Mouse (Mus musculus): ENCODE data around the gene Rbfox3.

The Rbfox3 gene

DNA sequence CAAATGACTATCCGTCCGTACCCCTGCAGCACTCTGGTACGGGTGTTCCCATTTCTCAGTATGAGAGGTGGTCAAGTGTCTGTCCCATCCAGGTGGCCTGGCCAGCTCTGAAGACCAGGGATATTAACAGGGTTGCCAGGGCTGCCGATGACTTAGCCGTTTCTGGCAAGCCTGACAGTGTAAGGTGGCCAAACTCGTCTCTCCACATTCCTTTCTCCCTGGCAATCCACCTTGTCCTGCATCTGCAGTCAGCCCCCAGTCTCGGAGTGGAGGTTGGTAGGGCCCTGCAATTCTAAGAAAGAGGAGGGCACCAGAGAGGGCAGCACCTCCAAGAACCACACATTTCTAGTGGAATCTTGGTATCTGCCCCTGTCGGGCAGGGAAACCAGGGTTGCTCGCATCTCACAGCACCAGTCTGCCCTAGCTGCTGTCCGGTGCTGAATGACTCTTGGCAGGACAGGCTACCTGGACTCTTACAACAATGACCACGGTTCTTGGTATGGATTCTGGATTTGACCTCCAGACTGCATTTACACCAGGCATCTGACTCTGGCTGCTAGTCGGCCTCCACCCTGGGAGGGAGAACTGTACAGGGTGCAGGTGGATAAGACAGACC, 370.9 kb downstream of the Rbfox3 start:
- no peak for DNase-seq

DNA sequence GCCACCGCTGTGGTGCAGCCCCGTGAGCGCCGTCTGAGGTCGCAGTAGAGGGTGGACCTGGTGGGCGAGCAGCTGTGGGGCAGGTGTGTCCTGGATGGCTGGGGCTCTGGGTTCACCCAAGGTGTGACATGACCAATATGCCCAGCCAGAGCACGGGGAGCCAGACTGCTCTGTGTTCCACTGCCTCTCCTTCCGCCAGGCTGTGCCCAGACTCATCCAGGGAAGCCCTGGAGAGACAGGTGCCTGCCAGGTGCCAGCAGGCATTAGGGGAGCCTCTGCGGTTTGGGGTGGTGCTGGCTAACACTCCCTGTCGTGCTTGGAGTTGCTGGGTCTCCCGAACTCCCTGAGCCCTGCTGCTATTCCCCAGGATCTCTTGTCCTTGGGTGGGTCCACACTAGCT, 373.4 kb downstream of the Rbfox3 start:
- DNase-seq: no peak

- peak; percentile 82 for DNase-seq
These were observed 376.9 kb downstream of the Rbfox3 start for GRCm38 (mm10) chr11:118534382-118535092.

- peak; percentile 77 for DNase-seq
These were observed 381.1 kb downstream of the Rbfox3 start for GRCm38 (mm10) chr11:118530313-118530712.

GRCm38 (mm10) chr11:118528761-118529160, 382.6 kb downstream of the Rbfox3 start:
- DNase-seq: no peak

- DNase-seq: peak; percentile 77
These were observed 386.3 kb downstream of the Rbfox3 start for GRCm38 (mm10) chr11:118525059-118525458.

DNA sequence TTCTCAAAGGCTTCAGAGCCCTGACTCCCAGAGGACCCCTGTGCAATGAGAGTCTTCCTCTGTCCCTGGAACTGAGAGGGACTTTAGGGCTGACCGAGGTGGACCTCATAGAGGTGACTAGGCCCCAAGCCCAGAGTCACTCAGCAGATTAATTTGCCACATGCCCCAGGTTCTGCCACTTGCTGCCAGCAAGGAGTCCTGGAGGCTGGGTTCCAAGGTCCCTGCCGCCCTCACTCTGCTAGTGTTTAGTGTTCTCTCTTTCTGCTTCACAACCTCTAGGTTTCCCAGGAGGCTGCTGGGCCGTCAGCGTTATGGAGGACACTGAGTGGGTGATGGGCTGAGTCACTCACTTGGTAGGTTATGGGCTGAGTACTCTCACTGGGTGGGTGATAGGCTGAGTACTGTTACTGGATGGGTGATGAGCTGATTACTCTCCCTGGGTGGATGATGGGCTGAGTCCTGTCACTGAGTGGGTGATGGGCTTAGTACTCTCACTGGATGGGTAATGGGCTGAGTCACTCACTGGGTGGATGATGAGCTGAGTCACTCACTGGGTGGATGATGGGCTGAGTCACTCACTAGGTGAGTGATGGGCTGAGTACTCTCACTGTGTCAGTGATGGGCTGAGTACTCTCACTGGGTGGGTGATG, 387.8 kb downstream of the Rbfox3 start:
- DNase-seq: no peak

DNA sequence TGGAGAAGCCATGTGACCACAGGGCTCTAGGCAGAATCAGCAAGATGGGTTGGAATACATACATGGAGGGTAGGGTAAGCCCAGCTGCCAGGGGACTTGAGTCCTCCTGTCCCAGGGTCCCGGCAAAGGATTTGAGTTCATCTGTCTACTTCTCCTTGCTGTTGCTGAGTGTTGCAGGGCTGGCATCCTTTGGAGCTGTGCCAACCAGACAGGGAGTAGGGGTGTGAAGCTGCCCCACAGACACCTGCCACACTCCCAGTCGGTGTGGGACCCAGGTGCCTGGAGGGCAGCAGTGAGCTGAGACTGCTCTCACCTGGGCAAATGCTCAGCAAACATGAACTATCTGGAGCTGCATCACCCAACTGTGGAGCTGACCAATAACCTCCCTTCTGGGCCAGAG, 390.5 kb downstream of the Rbfox3 start:
- no peak for DNase-seq

DNA sequence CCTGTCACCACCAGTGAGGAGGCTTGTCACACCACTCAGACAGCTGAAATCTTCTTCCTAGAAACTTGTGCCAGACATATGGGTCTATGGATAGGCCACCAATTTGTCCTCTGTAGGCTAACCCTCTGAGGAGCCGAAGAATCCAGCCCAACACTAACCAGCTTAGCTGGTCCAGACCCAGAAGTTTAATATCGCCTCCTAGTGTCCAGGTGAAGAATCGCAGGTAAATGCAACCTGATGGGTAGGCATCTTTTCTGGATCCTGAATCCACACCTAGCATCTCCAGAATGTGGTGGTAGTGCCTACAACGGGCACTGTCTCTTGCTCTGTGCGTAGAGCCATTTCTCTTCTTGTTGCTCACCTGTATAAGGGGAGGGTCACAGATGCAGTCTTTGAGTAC, 391.1 kb downstream of the Rbfox3 start:
- DNase-seq: no peak

DNA sequence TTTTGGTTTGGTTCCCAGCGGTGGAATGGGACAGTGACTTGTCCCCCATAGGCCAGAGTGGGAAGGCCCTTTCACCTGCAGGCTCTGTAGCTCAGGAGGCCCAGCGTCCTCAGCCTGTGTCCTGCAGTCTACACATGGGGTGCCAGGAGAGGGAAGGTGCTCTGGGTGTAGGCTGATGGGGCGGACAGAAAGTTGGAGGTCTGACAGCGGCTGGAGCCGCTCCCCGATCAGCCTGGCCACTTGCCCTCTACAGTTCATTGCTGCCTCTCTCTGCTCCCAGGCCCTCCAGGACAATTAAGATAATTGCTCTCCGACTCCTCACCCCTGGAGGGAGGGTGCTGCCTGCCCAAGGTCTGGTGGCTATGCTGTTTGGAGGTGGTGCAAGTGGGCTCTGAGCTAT, 392.7 kb downstream of the Rbfox3 start:
- DNase-seq: no peak

GRCm38 (mm10) chr11:118517924-118518323, 393.5 kb downstream of the Rbfox3 start:
- DNase-seq: no peak

DNA sequence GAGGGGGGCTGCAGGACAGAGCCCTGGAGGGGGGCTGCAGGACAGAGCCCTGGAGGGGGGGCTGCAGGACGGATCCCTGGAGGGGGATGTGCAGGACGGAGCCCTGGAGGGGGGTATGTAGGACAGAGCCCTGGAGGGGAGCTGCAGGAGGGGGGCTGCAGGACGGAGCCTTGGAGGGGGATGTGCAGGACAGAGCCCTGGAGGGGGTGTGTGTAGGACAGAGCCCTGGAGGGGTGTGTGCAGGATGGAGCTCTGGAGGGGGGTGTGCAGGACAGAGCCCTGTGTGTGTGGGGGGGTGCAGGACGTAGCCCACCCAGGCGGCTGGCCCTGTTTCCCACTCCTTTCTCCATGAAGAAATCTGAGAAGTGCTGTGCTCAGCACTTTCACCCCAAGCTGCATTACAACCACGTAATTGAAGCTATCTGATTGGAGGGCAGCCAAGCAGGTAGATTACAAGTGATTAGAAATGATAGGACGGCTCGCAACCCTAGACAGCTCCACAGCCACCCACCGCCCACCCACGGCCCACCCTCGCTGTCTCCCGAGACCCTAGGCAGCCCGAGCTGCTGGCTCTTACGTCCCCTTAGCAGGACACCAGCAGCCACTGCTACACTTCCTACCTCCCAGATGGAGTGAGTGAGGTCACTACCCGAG, 399.0 kb downstream of the Rbfox3 start:
- DNase-seq: peak; percentile 71

DNA sequence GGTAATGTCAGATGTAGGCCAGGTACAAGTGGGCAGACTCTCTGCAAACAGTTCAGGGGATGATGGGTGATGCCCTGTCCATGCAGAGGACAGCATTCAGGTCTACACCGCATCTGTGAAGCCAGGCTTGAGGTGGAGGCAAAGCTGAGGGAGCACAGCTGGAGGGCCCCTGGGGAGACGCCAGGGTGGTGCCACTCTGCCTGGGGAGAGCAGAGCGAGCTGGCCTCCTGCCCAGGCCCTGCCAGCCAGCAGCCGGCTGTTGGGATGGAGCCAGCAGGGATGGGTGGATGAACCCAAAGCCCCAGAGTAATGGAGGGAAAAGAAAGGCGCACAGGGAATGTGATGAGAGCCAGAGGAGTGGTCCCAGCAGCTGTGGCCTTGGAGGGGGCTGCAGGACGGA, 399.5 kb downstream of the Rbfox3 start:
- DNase-seq: no peak

DNA sequence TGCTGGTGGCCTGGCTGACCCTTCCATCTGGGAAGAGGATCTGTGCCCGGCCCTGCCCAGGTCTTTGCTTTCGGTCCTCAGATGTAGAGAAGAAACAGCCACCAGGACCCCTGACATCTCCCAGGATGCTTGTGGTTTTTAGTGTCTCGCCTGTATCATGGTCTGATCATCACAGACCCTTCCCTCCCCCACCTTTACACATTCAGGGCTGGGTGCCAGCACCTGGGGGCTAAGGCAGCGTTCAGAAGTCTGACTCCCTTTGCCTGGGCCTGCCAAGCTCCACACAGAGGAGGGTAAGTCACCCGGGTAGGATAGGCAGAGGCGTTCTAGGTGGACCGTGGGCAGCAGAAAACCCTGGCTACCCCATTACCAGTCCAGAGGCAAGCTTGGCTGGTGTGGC, 403.1 kb downstream of the Rbfox3 start:
- DNase-seq: no peak

GRCm38 (mm10) chr11:118507904-118508303, 403.5 kb downstream of the Rbfox3 start:
- peak; percentile 85 for DNase-seq

- DNase-seq: no peak
These were observed 404.3 kb downstream of the Rbfox3 start for GRCm38 (mm10) chr11:118507095-118507494.

- DNase-seq: no peak
These were observed 407.3 kb downstream of the Rbfox3 start for GRCm38 (mm10) chr11:118504180-118504454.

DNA sequence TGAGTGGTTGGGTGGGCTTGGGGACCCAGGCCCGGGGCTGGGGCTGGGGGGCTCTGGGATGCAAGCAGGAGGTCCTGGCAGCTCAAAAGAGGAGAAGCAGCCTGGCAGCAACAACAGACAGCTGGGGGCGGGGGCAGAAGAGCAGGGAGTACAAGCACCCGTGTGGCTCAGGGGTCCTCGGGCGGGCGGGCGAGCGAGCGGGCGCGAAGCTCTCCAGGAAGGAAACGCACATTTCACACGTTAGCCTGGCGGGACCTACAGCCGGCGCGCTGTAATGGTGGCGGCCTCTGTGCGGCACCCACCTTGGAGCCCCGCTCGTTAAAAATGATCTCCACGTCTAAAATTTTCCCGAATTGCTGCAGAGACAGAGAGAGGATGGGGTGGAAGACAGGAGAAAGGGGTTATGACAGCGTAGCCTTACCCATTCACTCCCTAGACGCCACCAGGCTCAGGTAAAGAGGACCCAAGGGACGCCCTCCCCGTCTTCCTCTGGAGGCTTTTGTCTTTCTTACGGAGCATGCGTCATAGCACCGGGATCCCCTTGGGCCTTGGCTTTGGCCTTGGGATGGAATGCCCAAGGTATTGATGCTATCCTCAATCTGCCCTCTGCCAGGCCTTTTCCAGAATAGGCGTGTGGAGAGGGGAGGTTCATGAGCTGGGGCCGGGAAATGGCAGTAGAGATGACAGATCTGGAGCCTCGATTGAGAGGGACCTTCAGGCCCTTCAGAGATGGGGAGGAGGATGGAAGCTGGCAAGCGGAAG, 407.8 kb downstream of the Rbfox3 start:
- no peak for DNase-seq

GRCm38 (mm10) chr11:118502990-118503389, 408.4 kb downstream of the Rbfox3 start:
- no peak for DNase-seq

- DNase-seq: peak; percentile 42
These were observed 415.2 kb downstream of the Rbfox3 start for GRCm38 (mm10) chr11:118496066-118496689.

DNA sequence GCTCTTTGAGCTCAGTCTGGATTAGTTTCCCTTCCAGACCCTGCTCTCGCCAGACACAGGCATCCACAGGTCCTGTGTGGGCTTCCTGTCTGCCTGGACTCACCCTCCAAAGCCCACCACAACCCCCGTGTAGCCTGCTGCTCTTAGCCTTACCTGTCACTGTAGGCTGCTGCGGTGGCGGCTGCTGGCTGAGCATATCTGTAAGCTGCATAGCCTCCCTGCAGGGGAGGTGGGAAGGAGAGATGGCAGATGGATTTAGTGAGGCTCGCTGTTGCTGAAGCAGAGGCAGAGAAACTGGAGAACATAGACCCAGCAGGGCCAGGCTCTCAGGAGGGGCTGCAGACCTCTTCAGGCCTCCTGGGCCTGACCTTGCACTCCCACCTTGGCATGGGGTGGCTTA, 416.3 kb downstream of the Rbfox3 start:
- no peak for DNase-seq

GRCm38 (mm10) chr11:118494001-118494737, 417.2 kb downstream of the Rbfox3 start:
- DNase-seq: no peak
